Mouse (Mus musculus): ENCODE measurements at regions not wholly inside any gene's neighbourhood (a gene's known extent, or its start where the extent isn't known, plus 50 kb on each side); places are given as distances from the start of the nearest gene placed in this dataset.
"Not testable (repeated sequence)": the region's sequence is repeated elsewhere in the genome, so short reads cannot be mapped to it uniquely, and the experiment has no call there.

- DNase-seq (ENCODE audit: low read depth, low spot score), result no peak
Measured at GRCm38 (mm10) chr14:71113198-71113597, 513.6 kb upstream of the Fam160b2 start.

GRCm38 (mm10) chr14:71104617-71105016 lies 505.0 kb upstream of the Fam160b2 start:
- DNase-seq (ENCODE audit: low read depth, low spot score), result no peak

GRCm38 (mm10) chr14:71103955-71104354 lies 504.3 kb upstream of the Fam160b2 start:
- DNase-seq (ENCODE audit: low read depth, low spot score), result no peak

- DNase-seq (ENCODE audit: low read depth, low spot score), result no peak
Measured at GRCm38 (mm10) chr14:71095661-71096422, 496.2 kb upstream of the Fam160b2 start.

- no peak for DNase-seq (ENCODE audit: low read depth, low spot score)
Measured at GRCm38 (mm10) chr14:71092626-71093326, 493.1 kb upstream of the Fam160b2 start.

GRCm38 (mm10) chr14:71085721-71086120 lies 486.1 kb upstream of the Fam160b2 start:
- DNase-seq (ENCODE audit: low read depth, low spot score), result no peak

- DNase-seq (ENCODE audit: low read depth, low spot score), result no peak
Measured at GRCm38 (mm10) chr14:71082327-71082726, 482.7 kb upstream of the Fam160b2 start.

GRCm38 (mm10) chr14:71075671-71076070 lies 476.0 kb upstream of the Fam160b2 start:
- DNase-seq (ENCODE audit: low read depth, low spot score), result no peak

- DNase-seq (ENCODE audit: low read depth, low spot score), result no peak
Measured at GRCm38 (mm10) chr14:71074019-71074418, 474.4 kb upstream of the Fam160b2 start.

GRCm38 (mm10) chr14:71065669-71066068 lies 466.0 kb upstream of the Fam160b2 start:
- no peak for DNase-seq (ENCODE audit: low read depth, low spot score)

GRCm38 (mm10) chr14:71056601-71057000 lies 457.0 kb upstream of the Fam160b2 start:
- no peak for DNase-seq (ENCODE audit: low read depth, low spot score)

GRCm38 (mm10) chr14:71055480-71055879 lies 455.8 kb upstream of the Fam160b2 start:
- no peak for DNase-seq (ENCODE audit: low read depth, low spot score)

- no peak for DNase-seq (ENCODE audit: low read depth, low spot score)
Measured at GRCm38 (mm10) chr14:71053788-71054641, 454.4 kb upstream of the Fam160b2 start.

- no peak for DNase-seq (ENCODE audit: low read depth, low spot score)
Measured at GRCm38 (mm10) chr14:71047096-71047495, 447.5 kb upstream of the Fam160b2 start.

- not testable (repeated sequence) for DNase-seq (ENCODE audit: low read depth, low spot score)
Measured at GRCm38 (mm10) chr14:71043879-71044770, 444.5 kb upstream of the Fam160b2 start.

GRCm38 (mm10) chr14:71036620-71037019 lies 437.0 kb upstream of the Fam160b2 start:
- no peak for DNase-seq (ENCODE audit: low read depth, low spot score)

- DNase-seq (ENCODE audit: low read depth, low spot score), result no peak
Measured at GRCm38 (mm10) chr14:71033586-71033985, 434.0 kb upstream of the Fam160b2 start.

- DNase-seq (ENCODE audit: low read depth, low spot score), result no peak
Measured at GRCm38 (mm10) chr14:71030164-71030880, 430.7 kb upstream of the Fam160b2 start.
